Mouse (Mus musculus): ENCODE measurements around the gene Ubiad1.

Ubiad1 gene

GRCm38 (mm10) chr4:148397531-148398287, 46.9 kb downstream of the Ubiad1 start:
- DNase-seq, result no peak

GRCm38 (mm10) chr4:148397113-148397512, 47.5 kb downstream of the Ubiad1 start:
- no peak for DNase-seq

- DNase-seq, result no peak
These were observed 48.7 kb downstream of the Ubiad1 start for GRCm38 (mm10) chr4:148395875-148396274.

- DNase-seq, result no peak
These were observed 49.4 kb downstream of the Ubiad1 start for GRCm38 (mm10) chr4:148395198-148395597.

- DNase-seq, result no peak
These were observed 52.8 kb downstream of the Ubiad1 start for GRCm38 (mm10) chr4:148391714-148392310.

- DNase-seq, result no peak
These were observed 54.9 kb downstream of the Ubiad1 start for GRCm38 (mm10) chr4:148389635-148390034.

- DNase-seq, result no peak
These were observed 55.5 kb downstream of the Ubiad1 start for GRCm38 (mm10) chr4:148389047-148389446.

- no peak for DNase-seq
These were observed 59.3 kb downstream of the Ubiad1 start for GRCm38 (mm10) chr4:148385269-148385668.

Measured in cerebellum, adult 8-10 months (tissue).